Mouse (Mus musculus) heart, embryonic 11.5 days (tissue): ENCODE measurements around the gene Anapc15. TPM values are rescaled to one million over a fixed set of nuclear protein-coding genes. Genes with fewer than 3 reads are reported as not detected.
A peak's percentile ranks its signal among the peaks of the same experiment; 100 is the strongest.

Experiments
- ATAC-seq: fragments of 200-750 bp; cut with Nextera tagmentation; replicated peaks from 2 replicates; pipeline ENCODE4 v1.8.0; 2017; ENCODE audit warnings: moderate library complexity; ENCODE audit not compliant: insufficient number of reproducible peaks, low FRiP score, low TSS enrichment
- H3K27ac ChIP-seq: fragments of 300-500 bp; sonication (generic); 2 replicates; pipeline ENCODE4 v1.5.1; 2014; ENCODE audit warnings: mild to moderate bottlenecking, low read depth, low read length
- H3K27me3 ChIP-seq: fragments of 300-500 bp; sonication (generic); 2 replicates; pipeline ENCODE4 v1.6.1; 2014; ENCODE audit warnings: mild to moderate bottlenecking, low read length, mixed read lengths; ENCODE audit not compliant: control insufficient read depth, insufficient read depth
- H3K36me3 ChIP-seq: fragments of 300-500 bp; sonication (generic); 2 replicates; pipeline ENCODE4 v1.6.1; 2014; ENCODE audit warnings: mild to moderate bottlenecking, low read length, moderate library complexity, mixed read lengths; ENCODE audit not compliant: control insufficient read depth, insufficient read depth
- H3K4me1 ChIP-seq: fragments of 300-500 bp; sonication (generic); 2 replicates; pipeline ENCODE4 v1.6.1; 2014; ENCODE audit warnings: low read length; ENCODE audit not compliant: control insufficient read depth, insufficient read depth
- H3K4me2 ChIP-seq: fragments of 300-500 bp; sonication (generic); 2 replicates; pipeline ENCODE4 v1.6.1; 2014; ENCODE audit warnings: mild to moderate bottlenecking, moderate library complexity
- H3K4me3 ChIP-seq: fragments of 300-500 bp; sonication (generic); 2 replicates; pipeline ENCODE4 v1.5.1; 2014; ENCODE audit warnings: low read depth, low read length
- H3K9ac ChIP-seq: fragments of 300-500 bp; sonication (generic); 2 replicates; pipeline ENCODE4 v1.6.1; 2014; ENCODE audit warnings: mild to moderate bottlenecking, low read depth, low read length, moderate library complexity
- H3K9me3 ChIP-seq: fragments of 300-500 bp; sonication (generic); replicated peaks from 2 replicates; pipeline ENCODE4 v1.6.1; 2016; ENCODE audit warnings: low read length; ENCODE audit not compliant: control insufficient read depth
- WGBS: fragments of 180-500 bp; shearing (Covaris S2); extraction: QIAGEN DNeasy Blood & Tissue Kit; methylation state at CpG from one replicate; pipeline ENCODE4 v1.1.7; 2014; ENCODE audit not compliant: insufficient replicate concordance; 5-methylcytosine and 5-hydroxymethylcytosine counted together
- polyA plus RNA-seq: library from polyadenylated mRNA; unstranded; fragments of >200 nt; fragmentation: Nextera tagmentation; extraction: Ambion mirVana; gene quantifications from 2 replicates; pipeline ENCODE4 v1.2.1, GENCODE M21; 2014

Gene Anapc15
- polyA plus RNA-seq, 1 experiment from 2014 or later = 73.3 TPM

GRCm38 (mm10) chr7:101837606-101838471, 25.7 kb upstream of the Anapc15 start, which contains the start of gene Inppl1:
TSS of gene Inppl1 (minus strand) at chr7:101838229.
- H3K9me3 ChIP-seq = no peaks in the 10 kb centered on the region
- peak within 1 kb of the TSS; percentile 87 for H3K4me2 ChIP-seq
- H3K9ac ChIP-seq = peak within 1 kb of the TSS; percentile 86
- under 1% methylated on average over 64 of the region's 64 CpGs for WGBS
- peak within 1 kb of the TSS; percentile 90 for H3K27ac ChIP-seq
- no peaks in the 10 kb centered on the region for H3K27me3 ChIP-seq
- peak; percentile 66 for ATAC-seq
- peak within 1 kb of the TSS; percentile 70 for H3K4me3 ChIP-seq
- H3K36me3 ChIP-seq = peaks cover 2% of the 10 kb centered on the region; the same call in 1 of the 2 replicates
- peaks cover 22% of the 10 kb centered on the region for H3K4me1 ChIP-seq

GRCm38 (mm10) chr7:101844186-101844585, 19.3 kb upstream of the Anapc15 start:
- Histone ChIP-seq H3K4me2 (no peak overlapping the region), H3K4me1 (no peaks in the 10 kb centered on the region), H3K36me3 (no peaks in the 10 kb centered on the region), H3K9me3 (no peaks in the 10 kb centered on the region), H3K4me3 (no peak overlapping the region), H3K27me3 (no peaks in the 10 kb centered on the region), H3K27ac (no peak overlapping the region), H3K9ac (no peak overlapping the region)
- 64% methylated on average over 6 of the region's 6 CpGs for WGBS
- ATAC-seq = no peak

GRCm38 (mm10) chr7:101847934-101848333, 15.6 kb upstream of the Anapc15 start:
- no peak overlapping the region for H3K9ac ChIP-seq
- H3K4me2 ChIP-seq = no peak overlapping the region
- ATAC-seq = no peak
- no peak overlapping the region for H3K4me3 ChIP-seq
- 83% methylated on average over 1 of the region's 1 CpGs for WGBS
- no peaks in the 10 kb centered on the region for H3K27me3 ChIP-seq
- H3K9me3 ChIP-seq = no peaks in the 10 kb centered on the region
- no peaks in the 10 kb centered on the region for H3K4me1 ChIP-seq
- H3K36me3 ChIP-seq = no peaks in the 10 kb centered on the region
- H3K27ac ChIP-seq = no peak overlapping the region

- H3K9ac ChIP-seq = no peak overlapping the region
- no peaks in the 10 kb centered on the region for H3K27me3 ChIP-seq
- H3K36me3 ChIP-seq = no peaks in the 10 kb centered on the region
- no peak overlapping the region for H3K4me3 ChIP-seq
- no peaks in the 10 kb centered on the region for H3K4me1 ChIP-seq
- WGBS = 75% methylated on average over 6 of the region's 6 CpGs
- no peak for ATAC-seq
- H3K27ac ChIP-seq = no peak overlapping the region
- H3K4me2 ChIP-seq = no peak overlapping the region
- no peaks in the 10 kb centered on the region for H3K9me3 ChIP-seq
Measured at GRCm38 (mm10) chr7:101851689-101852088, 11.8 kb upstream of the Anapc15 start.

- H3K36me3 ChIP-seq = no peaks in the 10 kb centered on the region
- H3K4me3 ChIP-seq = no peak overlapping the region
- no peak overlapping the region for H3K9ac ChIP-seq
- no peak for ATAC-seq
- no peaks in the 10 kb centered on the region for H3K4me1 ChIP-seq
- H3K4me2 ChIP-seq = no peak overlapping the region
- WGBS = 82% methylated on average over 6 of the region's 6 CpGs
- no peaks in the 10 kb centered on the region for H3K9me3 ChIP-seq
- no peaks in the 10 kb centered on the region for H3K27me3 ChIP-seq
- no peak overlapping the region for H3K27ac ChIP-seq
Measured at GRCm38 (mm10) chr7:101852846-101853245, 10.7 kb upstream of the Anapc15 start.

- Histone ChIP-seq H3K9ac (no peak overlapping the region), H3K27ac (no peak overlapping the region), H3K4me2 (no peak overlapping the region), H3K9me3 (no peaks in the 10 kb centered on the region), H3K4me3 (no peak overlapping the region), H3K27me3 (no peaks in the 10 kb centered on the region), H3K36me3 (no peaks in the 10 kb centered on the region), H3K4me1 (no peaks in the 10 kb centered on the region)
- whole genome bisulfite sequencing = 52% methylated on average over 2 of the region's 2 CpGs
- ATAC-seq = no peak
Measured at GRCm38 (mm10) chr7:101853816-101854215, 9.7 kb upstream of the Anapc15 start.

- H3K4me1 ChIP-seq = no peaks in the 10 kb centered on the region
- WGBS = 84% methylated on average over 4 of the region's 4 CpGs
- no peaks in the 10 kb centered on the region for H3K36me3 ChIP-seq
- no peaks in the 10 kb centered on the region for H3K9me3 ChIP-seq
- no peak within 1 kb of the TSS for H3K4me3 ChIP-seq
- H3K9ac ChIP-seq = no peak within 1 kb of the TSS
- ATAC-seq = no peak
- no peak within 1 kb of the TSS for H3K27ac ChIP-seq
- no peaks in the 10 kb centered on the region for H3K27me3 ChIP-seq
- H3K4me2 ChIP-seq = no peak within 1 kb of the TSS
Measured at GRCm38 (mm10) chr7:101857094-101857493, 6.4 kb upstream of the Anapc15 start, which contains the start of gene Folr2. TSS of gene Folr2 (minus strand) at chr7:101857194.

- Histone ChIP-seq H3K27me3 (no peaks in the 10 kb centered on the region), H3K36me3 (no peaks in the 10 kb centered on the region), H3K27ac (no peak overlapping the region), H3K9ac (no peak overlapping the region), H3K4me1 (no peaks in the 10 kb centered on the region), H3K9me3 (no peaks in the 10 kb centered on the region), H3K4me3 (no peak overlapping the region), H3K4me2 (no peak overlapping the region)
- WGBS = 86% methylated on average over 9 of the region's 9 CpGs
- ATAC-seq = no peak
Measured at GRCm38 (mm10) chr7:101858362-101858761, 5.2 kb upstream of the Anapc15 start.

- H3K27me3 ChIP-seq = no peaks in the 10 kb centered on the region
- no peak overlapping the region for H3K9ac ChIP-seq
- ATAC-seq = no peak
- H3K4me2 ChIP-seq = no peak overlapping the region
- no peaks in the 10 kb centered on the region for H3K9me3 ChIP-seq
- H3K27ac ChIP-seq = no peak overlapping the region
- no peak overlapping the region for H3K4me3 ChIP-seq
- H3K4me1 ChIP-seq = no peaks in the 10 kb centered on the region
- H3K36me3 ChIP-seq = no peaks in the 10 kb centered on the region
Measured at GRCm38 (mm10) chr7:101860978-101861377, 2.5 kb upstream of the Anapc15 start.
